Mouse (Mus musculus) thymus, postnatal 14 days (tissue): Measurements from ENCODE around the gene Scarf2.
A peak's percentile ranks its signal among the peaks of the same experiment; 100 is the strongest.

Source experiments
- DNase-seq: peaks from one replicate; pipeline ENCODE4 v3.0.0; 2021

Gene Scarf2

GRCm38 (mm10) chr16:17799584-17799983 lies 2.5 kb downstream of the Scarf2 start:
- no peak for DNase-seq

GRCm38 (mm10) chr16:17801777-17802455 lies 4.8 kb downstream of the Scarf2 start:
- DNase-seq, result no peak

- no peak for DNase-seq
These were observed 5.4 kb downstream of the Scarf2 start for GRCm38 (mm10) chr16:17802456-17802838.

GRCm38 (mm10) chr16:17802839-17803674 lies 6.0 kb downstream of the Scarf2 start:
- peak; percentile 23 for DNase-seq

GRCm38 (mm10) chr16:17803675-17804448 lies 6.8 kb downstream of the Scarf2 start:
- DNase-seq, result no peak

GRCm38 (mm10) chr16:17804449-17804912 lies 7.4 kb downstream of the Scarf2 start:
- DNase-seq, result peak; percentile 44

GRCm38 (mm10) chr16:17804982-17805381 lies 7.9 kb downstream of the Scarf2 start:
- DNase-seq, result no peak

- DNase-seq, result no peak
These were observed 9.6 kb downstream of the Scarf2 start for GRCm38 (mm10) chr16:17806581-17807191.

GRCm38 (mm10) chr16:17807192-17808009 lies 10.3 kb downstream of the Scarf2 start:
- peak; percentile 94 for DNase-seq

GRCm38 (mm10) chr16:17809125-17809524 lies 12.0 kb downstream of the Scarf2 start:
- DNase-seq, result no peak

GRCm38 (mm10) chr16:17809711-17810110 lies 12.6 kb downstream of the Scarf2 start:
- no peak for DNase-seq

- DNase-seq, result peak; percentile 36
These were observed 15.0 kb downstream of the Scarf2 start for GRCm38 (mm10) chr16:17812120-17812519.

- no peak for DNase-seq
These were observed 16.1 kb downstream of the Scarf2 start for GRCm38 (mm10) chr16:17813173-17813572.

GRCm38 (mm10) chr16:17815411-17816402 lies 18.6 kb downstream of the Scarf2 start:
- DNase-seq, result peak; percentile 82

- no peak for DNase-seq
These were observed 19.4 kb downstream of the Scarf2 start for GRCm38 (mm10) chr16:17816528-17816927.

GRCm38 (mm10) chr16:17826500-17826899 lies 29.4 kb downstream of the Scarf2 start:
- no peak for DNase-seq

GRCm38 (mm10) chr16:17828229-17828628 lies 31.1 kb downstream of the Scarf2 start:
- DNase-seq, result no peak

GRCm38 (mm10) chr16:17828867-17829266 lies 31.8 kb downstream of the Scarf2 start:
- no peak for DNase-seq

- DNase-seq, result no peak
These were observed 33.5 kb downstream of the Scarf2 start for GRCm38 (mm10) chr16:17830385-17831178.

GRCm38 (mm10) chr16:17831781-17832180 lies 34.7 kb downstream of the Scarf2 start:
- DNase-seq, result no peak
